Mouse (Mus musculus) lung, postnatal 0 days (tissue): ENCODE data around the gene Ubxn10.

Source experiments
- CTCF ChIP-seq: IDR thresholded peaks from 2 replicates; pipeline ENCODE4 v1.5.1; 2016; ENCODE audit warnings: antibody characterized with exemption, mild to moderate bottlenecking
- EP300 ChIP-seq: IDR thresholded peaks from 2 replicates; pipeline ENCODE4 v1.6.1; 2016; ENCODE audit warnings: antibody characterized with exemption, mild to moderate bottlenecking, control low read depth

GRCm38 (mm10) chr4:138785721-138786120, 48.8 kb upstream of the Ubxn10 start:
- TF ChIP-seq CTCF, result peak; percentile 49
- no peak for TF ChIP-seq EP300
